Mouse (Mus musculus): ENCODE data around the gene Lmo2.

Gene Lmo2

DNA sequence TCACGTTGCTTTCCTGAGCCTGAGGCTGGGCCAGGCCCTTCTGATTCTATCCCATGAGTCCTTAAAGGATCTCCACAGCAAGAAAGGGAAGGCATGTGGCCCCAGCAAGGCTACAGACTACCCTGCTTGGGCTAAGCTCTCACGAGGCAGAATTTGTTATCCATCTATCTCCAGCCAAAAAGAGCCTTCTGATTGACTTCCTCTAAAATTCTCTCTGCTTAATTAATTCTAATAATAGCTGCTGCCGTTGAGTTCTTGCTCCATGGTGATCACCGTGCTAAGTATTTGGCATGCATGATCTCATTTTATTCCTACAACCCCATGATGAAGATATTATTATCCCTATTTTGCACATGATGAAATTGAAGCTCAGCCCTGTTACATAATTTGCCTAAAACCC lies 4.6 kb downstream of the Lmo2 start:
- no peak for TF ChIP-seq NANOG (IDR thresholded peaks at IDR 0.05; ENCODE audit: borderline replicate concordance, low read length)
- no peak for TF ChIP-seq CTCF (conservative IDR thresholded peaks at IDR 0.05; ENCODE audit: low read length)
- no peak for TF ChIP-seq POU5F1 (IDR thresholded peaks at IDR 0.05; ENCODE audit: borderline replicate concordance, low read length)
- Histone ChIP-seq H3K4me1 (replicated peaks; ENCODE audit: low read depth, low read length) (peaks cover 12% of the 10 kb centered on the region), H3K4me3 (replicated peaks; ENCODE audit: low read length) (no peak overlapping the region), H3K36me3 (ENCODE audit: insufficient read depth, low read length) (no peaks in the 10 kb centered on the region), H3K27me3 (ENCODE audit: insufficient read depth, low read length) (peaks cover 32% of the 10 kb centered on the region), H3K9me3 (ENCODE audit: low read length) (no peaks in the 10 kb centered on the region)

DNA sequence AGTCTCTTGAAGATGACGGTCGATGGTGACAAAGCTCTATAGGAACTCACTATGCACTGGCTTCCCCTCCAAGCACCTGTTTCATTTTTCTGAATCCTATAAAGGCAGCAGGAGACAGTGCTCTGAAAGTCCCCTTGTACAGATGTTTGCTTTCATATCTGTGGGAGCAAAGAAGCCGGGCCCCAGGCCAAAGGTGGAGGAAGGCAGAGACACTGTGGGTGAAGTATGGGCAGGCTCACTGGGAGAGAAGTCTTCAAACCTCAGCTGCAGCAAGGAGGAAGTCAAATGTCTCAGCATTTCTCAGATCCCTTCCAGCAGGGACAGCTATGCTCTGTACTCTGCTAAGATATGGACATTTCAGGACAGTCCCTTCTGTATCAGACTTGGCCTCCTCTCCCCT lies 7.6 kb downstream of the Lmo2 start:
- Histone ChIP-seq H3K27me3 (ENCODE audit: insufficient read depth, low read length) (peaks cover 58% of the 10 kb centered on the region), H3K4me3 (replicated peaks; ENCODE audit: low read length) (no peak overlapping the region), H3K4me1 (replicated peaks; ENCODE audit: low read depth, low read length) (peaks cover 10% of the 10 kb centered on the region; the same call in 1 of the 2 replicates), H3K9me3 (ENCODE audit: low read length) (no peaks in the 10 kb centered on the region), H3K36me3 (ENCODE audit: insufficient read depth, low read length) (no peaks in the 10 kb centered on the region)
- TF ChIP-seq CTCF (conservative IDR thresholded peaks at IDR 0.05; ENCODE audit: low read length): no peak
- no peak for TF ChIP-seq NANOG (IDR thresholded peaks at IDR 0.05; ENCODE audit: borderline replicate concordance, low read length)
- TF ChIP-seq POU5F1 (IDR thresholded peaks at IDR 0.05; ENCODE audit: borderline replicate concordance, low read length): no peak

DNA sequence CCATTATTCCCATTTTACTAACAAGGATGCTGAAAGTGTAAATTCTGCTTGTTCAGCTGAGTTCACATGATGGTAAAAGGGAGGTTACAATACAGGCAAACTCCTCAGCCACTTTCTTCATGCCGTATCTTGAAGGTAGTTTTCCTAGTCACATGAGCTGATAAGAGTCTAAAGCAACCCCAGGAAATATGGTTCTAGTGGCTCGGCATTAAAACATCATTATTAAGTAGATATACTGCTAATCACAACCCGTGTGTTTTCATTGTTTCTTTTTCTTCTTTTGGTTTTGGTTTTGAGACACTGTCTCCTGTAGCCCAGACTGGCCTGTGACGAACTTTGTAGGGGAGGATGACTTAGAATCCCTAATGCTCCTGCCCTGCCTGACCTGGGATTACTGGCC lies 10.4 kb downstream of the Lmo2 start:
- H3K36me3 ChIP-seq (ENCODE audit: insufficient read depth, low read length): no peaks in the 10 kb centered on the region
- TF ChIP-seq NANOG (IDR thresholded peaks at IDR 0.05; ENCODE audit: borderline replicate concordance, low read length) (no peak), POU5F1 (IDR thresholded peaks at IDR 0.05; ENCODE audit: borderline replicate concordance, low read length) (no peak), CTCF (conservative IDR thresholded peaks at IDR 0.05; ENCODE audit: low read length) (no peak)
- H3K4me3 ChIP-seq (replicated peaks; ENCODE audit: low read length): no peak overlapping the region
- peaks cover 20% of the 10 kb centered on the region for H3K4me1 ChIP-seq (replicated peaks; ENCODE audit: low read depth, low read length)
- H3K9me3 ChIP-seq (ENCODE audit: low read length): no peaks in the 10 kb centered on the region
- H3K27me3 ChIP-seq (ENCODE audit: insufficient read depth, low read length): peaks cover 82% of the 10 kb centered on the region

DNA sequence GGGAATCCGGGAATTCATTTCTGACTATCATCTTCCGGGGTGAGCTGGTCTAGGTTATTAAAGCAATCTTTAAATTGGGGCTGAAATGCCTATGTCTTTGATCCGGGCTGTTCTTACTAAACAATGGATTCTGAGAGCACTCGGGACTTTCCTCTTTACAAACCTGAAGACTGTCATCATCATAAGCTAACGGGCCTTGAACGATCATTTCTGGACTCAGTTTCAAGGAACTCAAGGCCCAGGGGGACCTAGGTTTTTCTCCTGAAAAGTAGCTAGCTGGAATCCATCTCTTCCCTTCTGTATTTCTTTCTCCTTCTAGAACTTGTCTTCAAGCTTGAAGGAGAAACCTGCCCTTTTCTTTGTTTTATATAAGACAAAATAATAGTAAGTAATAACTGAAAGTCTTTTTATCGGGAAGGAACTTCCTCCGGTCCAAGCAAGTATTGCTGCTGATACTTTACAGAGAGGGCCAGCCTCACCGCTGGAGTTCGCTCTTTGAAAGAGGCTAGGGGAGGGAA lies 11.2 kb downstream of the Lmo2 start:
- Histone ChIP-seq H3K27me3 (ENCODE audit: insufficient read depth, low read length) (peaks cover 88% of the 10 kb centered on the region), H3K36me3 (ENCODE audit: insufficient read depth, low read length) (no peaks in the 10 kb centered on the region), H3K4me1 (replicated peaks; ENCODE audit: low read depth, low read length) (peaks cover 20% of the 10 kb centered on the region), H3K4me3 (replicated peaks; ENCODE audit: low read length) (peak overlapping the region; percentile 82), H3K9me3 (ENCODE audit: low read length) (no peaks in the 10 kb centered on the region)
- TF ChIP-seq POU5F1 (IDR thresholded peaks at IDR 0.05; ENCODE audit: borderline replicate concordance, low read length) (no peak), NANOG (IDR thresholded peaks at IDR 0.05; ENCODE audit: borderline replicate concordance, low read length) (no peak), CTCF (conservative IDR thresholded peaks at IDR 0.05; ENCODE audit: low read length) (no peak)

DNA sequence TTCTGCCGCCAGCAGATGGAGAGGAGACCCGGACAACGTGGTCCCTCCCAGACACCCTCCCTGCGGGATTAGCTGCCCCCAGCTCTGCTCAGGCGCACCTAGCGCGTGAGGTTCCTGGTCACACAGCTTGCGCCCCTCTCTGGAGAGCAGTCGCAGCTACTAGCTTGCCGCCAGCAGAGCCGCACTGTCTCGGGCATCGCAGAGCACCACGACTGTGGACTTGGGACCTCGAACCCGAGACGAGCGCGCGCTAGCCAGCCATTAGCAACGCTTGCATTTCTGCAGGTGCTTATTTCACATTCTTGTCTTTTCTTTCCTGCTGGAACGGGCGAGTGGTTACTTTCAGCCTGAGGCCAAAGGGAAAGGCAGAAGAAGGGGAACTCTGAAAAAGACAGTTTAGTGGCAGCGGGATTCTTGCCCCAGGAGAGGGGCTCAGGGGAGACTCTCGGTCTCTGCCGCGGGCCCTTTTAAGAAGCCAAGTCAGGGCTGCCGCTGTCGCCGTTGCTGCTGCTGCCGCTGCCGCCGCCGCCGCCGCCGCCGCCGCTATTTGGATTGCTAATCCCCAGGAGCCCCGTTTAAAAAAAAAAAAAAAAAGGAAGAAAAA lies 11.8 kb downstream of the Lmo2 start:
- Histone ChIP-seq H3K27me3 (ENCODE audit: insufficient read depth, low read length) (peaks cover 86% of the 10 kb centered on the region), H3K4me3 (replicated peaks; ENCODE audit: low read length) (peak overlapping the region; percentile 82), H3K9me3 (ENCODE audit: low read length) (no peaks in the 10 kb centered on the region), H3K36me3 (ENCODE audit: insufficient read depth, low read length) (no peaks in the 10 kb centered on the region), H3K4me1 (replicated peaks; ENCODE audit: low read depth, low read length) (peaks cover 20% of the 10 kb centered on the region)
- no peak for TF ChIP-seq POU5F1 (IDR thresholded peaks at IDR 0.05; ENCODE audit: borderline replicate concordance, low read length)
- no peak for TF ChIP-seq NANOG (IDR thresholded peaks at IDR 0.05; ENCODE audit: borderline replicate concordance, low read length)

DNA sequence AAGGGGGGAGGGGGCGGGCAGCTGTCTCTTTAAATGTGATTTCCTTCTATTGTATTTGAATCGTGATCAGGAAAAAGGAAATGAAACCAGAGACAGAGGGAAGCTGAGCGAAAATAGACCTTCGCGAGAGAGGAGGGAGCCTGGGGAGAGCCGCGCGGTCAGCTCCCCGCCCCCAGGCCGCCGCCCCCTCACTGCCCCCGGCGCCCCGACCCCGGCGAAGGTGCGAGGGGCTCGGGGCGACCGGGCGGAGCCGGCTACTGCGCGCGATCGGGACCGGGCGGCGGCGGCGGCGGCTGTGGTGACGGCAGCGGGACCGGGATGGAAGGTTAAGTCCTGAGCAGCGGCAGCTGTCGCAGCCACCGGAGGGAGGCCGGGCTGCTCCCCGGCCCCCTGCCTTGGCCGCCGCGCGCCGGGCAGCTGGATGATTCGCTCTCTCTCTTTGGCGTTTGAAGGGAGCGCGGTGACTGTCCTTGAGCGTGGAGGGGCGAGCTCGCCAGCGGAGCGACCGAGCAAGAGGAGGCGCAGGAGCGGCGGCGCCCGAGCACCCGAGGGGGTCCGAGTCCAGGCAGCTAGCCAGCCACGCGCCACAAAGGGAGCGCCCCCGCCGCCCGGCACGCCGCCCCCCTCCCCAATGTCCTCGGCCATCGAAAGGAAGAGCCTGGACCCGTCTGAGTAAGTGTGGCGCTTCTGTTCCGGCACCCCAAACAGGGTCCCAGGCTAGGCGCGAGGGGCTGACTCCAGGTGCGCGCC lies 12.4 kb downstream of the Lmo2 start:
- Histone ChIP-seq H3K4me1 (replicated peaks; ENCODE audit: low read depth, low read length) (peaks cover 20% of the 10 kb centered on the region), H3K9me3 (ENCODE audit: low read length) (no peaks in the 10 kb centered on the region), H3K4me3 (replicated peaks; ENCODE audit: low read length) (peak overlapping the region; percentile 82), H3K36me3 (ENCODE audit: insufficient read depth, low read length) (no peaks in the 10 kb centered on the region), H3K27me3 (ENCODE audit: insufficient read depth, low read length) (peaks cover 88% of the 10 kb centered on the region)
- TF ChIP-seq CTCF (conservative IDR thresholded peaks at IDR 0.05; ENCODE audit: low read length): no peak
- no peak for TF ChIP-seq POU5F1 (IDR thresholded peaks at IDR 0.05; ENCODE audit: borderline replicate concordance, low read length)
- TF ChIP-seq NANOG (IDR thresholded peaks at IDR 0.05; ENCODE audit: borderline replicate concordance, low read length): no peak

DNA sequence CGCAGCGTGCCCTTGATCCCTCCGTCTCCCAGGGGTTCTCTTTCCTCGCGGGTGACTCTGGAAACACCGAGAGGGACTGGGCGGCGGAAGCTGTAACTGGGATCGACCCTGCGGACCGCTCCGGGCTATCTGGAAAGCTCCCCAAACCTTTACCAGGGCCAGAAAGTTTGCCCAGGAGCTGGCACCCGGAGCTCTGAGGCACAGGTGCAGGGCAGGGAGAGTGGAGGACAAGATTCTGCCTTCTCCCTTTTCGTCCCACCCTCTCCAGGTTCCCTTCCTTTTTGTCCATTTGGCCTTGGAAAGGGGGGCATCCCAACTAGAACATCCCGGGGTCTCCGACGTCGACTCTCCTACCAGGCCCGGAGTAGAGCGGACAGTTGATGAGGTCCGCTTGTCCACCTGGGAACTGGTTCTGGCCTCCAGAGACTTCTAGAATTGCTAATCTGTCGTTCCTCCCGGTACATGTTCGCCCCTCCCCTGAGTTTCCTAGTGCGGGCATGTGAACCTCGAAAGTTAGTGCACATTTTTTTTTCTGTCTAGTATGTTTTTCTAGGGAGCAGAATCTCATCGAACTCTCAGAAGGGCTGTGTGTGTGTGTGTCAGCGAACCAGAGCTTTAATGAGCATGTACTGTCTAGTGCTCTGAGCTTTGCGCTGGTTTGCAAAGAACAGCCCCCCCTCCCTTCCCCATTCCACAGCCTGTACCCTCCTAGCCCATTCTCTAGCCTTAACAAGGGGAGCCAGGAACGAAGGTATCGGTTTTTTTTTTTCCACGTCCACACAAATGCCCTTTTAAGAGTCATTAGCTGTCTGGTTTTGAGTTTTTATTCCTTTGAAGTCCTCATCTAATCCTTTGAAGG lies 13.2 kb downstream of the Lmo2 start:
- H3K27me3 ChIP-seq (ENCODE audit: insufficient read depth, low read length): peaks cover 87% of the 10 kb centered on the region
- no peaks in the 10 kb centered on the region for H3K9me3 ChIP-seq (ENCODE audit: low read length)
- peaks cover 23% of the 10 kb centered on the region for H3K4me1 ChIP-seq (replicated peaks; ENCODE audit: low read depth, low read length)
- H3K4me3 ChIP-seq (replicated peaks; ENCODE audit: low read length): peak overlapping the region; percentile 82
- H3K36me3 ChIP-seq (ENCODE audit: insufficient read depth, low read length): no peaks in the 10 kb centered on the region
- TF ChIP-seq POU5F1 (IDR thresholded peaks at IDR 0.05; ENCODE audit: borderline replicate concordance, low read length) (no peak), CTCF (conservative IDR thresholded peaks at IDR 0.05; ENCODE audit: low read length) (no peak), NANOG (IDR thresholded peaks at IDR 0.05; ENCODE audit: borderline replicate concordance, low read length) (no peak)

DNA sequence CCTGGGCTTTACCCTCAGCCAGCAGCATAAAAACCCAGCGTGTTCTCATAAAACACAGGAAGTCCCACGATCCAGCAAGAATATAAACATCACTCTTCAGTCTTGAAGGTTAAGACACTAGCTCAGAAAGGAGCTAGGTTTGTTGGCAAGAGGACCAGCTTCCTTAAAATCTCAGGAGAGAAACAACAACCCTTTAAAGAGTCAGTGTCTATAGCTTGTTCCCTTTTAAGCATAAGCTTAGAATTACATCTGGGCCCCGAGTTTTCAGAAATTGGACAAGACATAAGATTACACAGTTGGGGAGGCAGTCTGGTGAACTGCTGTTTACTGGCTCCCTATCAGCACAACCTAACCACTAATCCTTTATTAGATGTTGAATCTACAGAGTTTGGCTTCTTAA lies 14.1 kb downstream of the Lmo2 start:
- TF ChIP-seq CTCF (conservative IDR thresholded peaks at IDR 0.05; ENCODE audit: low read length): no peak
- TF ChIP-seq NANOG (IDR thresholded peaks at IDR 0.05; ENCODE audit: borderline replicate concordance, low read length): no peak
- no peak for TF ChIP-seq POU5F1 (IDR thresholded peaks at IDR 0.05; ENCODE audit: borderline replicate concordance, low read length)
- H3K27me3 ChIP-seq (ENCODE audit: insufficient read depth, low read length): peaks cover 81% of the 10 kb centered on the region
- no peaks in the 10 kb centered on the region for H3K36me3 ChIP-seq (ENCODE audit: insufficient read depth, low read length)

More for the DNA sequence above, 14.1 kb downstream of the Lmo2 start:
- no peak overlapping the region for H3K4me3 ChIP-seq (replicated peaks; ENCODE audit: low read length)
- peaks cover 25% of the 10 kb centered on the region for H3K4me1 ChIP-seq (replicated peaks; ENCODE audit: low read depth, low read length)
- H3K9me3 ChIP-seq (ENCODE audit: low read length): no peaks in the 10 kb centered on the region

All from E14TG2a.4 (cell line).